Mouse (Mus musculus) v-Abl transformed pro-B cells (cell line): Measurements from ENCODE around the gene RPS10-NUDT3.

Experiments
- in situ Hi-C, 2 experiments: fragments of 400-800 bp; cut with MboI; formaldehyde crosslinking; loops; one replicate each; pipeline ENCODE4 v1.15.1; 2025; ENCODE audit not compliant: unreplicated experiment in 2 of 2

The RPS10-NUDT3 gene

DNA sequence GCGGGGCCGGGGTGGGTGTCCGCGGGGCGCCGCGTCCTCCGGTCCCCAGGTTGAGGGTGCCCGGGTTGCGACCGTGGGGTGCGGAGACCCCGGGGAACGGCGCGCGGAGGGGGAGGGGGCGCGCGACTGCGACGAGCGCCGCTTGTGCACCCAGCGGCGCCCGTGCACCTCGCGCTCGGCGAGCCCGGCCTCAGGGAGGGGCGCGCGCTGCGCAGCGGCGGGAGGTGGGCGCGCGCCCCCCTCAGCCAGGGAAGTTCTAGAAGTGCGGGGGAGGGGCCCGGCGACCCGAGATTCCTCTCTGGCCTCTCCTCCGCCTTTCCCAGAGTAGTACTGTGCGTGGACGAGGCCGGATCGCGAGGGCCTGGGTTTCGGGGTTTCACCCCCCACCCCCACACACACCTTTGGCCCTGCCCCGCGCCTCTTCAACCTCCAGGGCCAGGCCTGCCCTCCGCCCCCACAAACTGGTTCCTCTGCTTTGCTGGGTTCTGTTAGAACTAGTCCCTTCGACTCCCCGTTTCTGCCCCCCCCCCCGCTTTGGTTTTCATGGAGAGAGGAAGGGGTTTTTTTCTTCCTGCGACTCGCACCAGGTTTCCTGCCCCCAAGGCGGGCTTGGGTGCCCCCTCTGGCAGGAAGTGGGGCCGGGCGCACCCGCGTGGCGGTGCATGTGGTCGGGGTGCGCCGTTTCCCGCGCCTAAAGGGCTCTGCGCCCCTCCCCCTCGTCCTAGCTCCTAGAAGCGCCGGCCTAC is 77.7 kb downstream of the RPS10-NUDT3 start:
- in situ Hi-C loops: no loop called here

GRCm38 (mm10) chr17:27556315-27557011 is 78.6 kb downstream of the RPS10-NUDT3 start, which contains the start of gene Hmga1:
Gene Hmga1 (plus strand): TSS chr17:27556497.
- in situ Hi-C loops: no loop called here

DNA sequence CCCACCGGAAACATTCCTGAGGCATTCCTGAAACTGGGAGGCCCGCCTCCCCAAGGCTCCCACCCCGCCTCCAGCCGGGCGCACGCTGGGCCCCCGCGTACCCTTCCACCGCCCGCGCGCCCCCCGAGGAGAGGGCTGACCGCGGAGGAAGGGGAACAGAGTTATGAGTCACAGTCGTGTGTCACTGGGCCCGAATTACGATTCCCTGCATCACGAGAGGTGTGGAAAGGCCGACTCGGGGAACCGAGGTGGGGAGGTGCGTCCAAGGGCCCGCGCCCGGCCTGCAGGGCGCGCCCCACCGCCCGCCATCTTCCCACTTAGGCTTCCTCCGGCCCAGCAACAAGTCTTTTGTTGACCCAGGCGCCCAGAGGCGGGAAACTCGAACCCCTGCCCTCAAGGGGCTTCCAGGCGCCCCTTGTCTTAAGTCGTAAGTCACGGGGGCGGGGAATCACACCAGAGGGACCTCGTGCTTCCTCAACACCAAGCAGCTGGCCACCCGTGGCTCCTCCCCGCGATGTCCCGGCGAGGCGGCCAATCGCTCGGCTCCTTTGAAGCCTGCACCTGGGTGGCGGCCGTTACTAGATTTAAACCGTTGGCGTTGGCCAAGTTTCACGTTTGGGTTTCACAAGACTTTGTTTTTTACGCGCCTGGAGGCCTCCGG is 79.4 kb downstream of the RPS10-NUDT3 start:
- in situ Hi-C loops: no loop called here

GRCm38 (mm10) chr17:27555075-27555511 is 79.9 kb downstream of the RPS10-NUDT3 start:
- in situ Hi-C loops: no loop called here

GRCm38 (mm10) chr17:27554062-27554960 is 80.7 kb downstream of the RPS10-NUDT3 start:
- in situ Hi-C loops: no loop called here

DNA sequence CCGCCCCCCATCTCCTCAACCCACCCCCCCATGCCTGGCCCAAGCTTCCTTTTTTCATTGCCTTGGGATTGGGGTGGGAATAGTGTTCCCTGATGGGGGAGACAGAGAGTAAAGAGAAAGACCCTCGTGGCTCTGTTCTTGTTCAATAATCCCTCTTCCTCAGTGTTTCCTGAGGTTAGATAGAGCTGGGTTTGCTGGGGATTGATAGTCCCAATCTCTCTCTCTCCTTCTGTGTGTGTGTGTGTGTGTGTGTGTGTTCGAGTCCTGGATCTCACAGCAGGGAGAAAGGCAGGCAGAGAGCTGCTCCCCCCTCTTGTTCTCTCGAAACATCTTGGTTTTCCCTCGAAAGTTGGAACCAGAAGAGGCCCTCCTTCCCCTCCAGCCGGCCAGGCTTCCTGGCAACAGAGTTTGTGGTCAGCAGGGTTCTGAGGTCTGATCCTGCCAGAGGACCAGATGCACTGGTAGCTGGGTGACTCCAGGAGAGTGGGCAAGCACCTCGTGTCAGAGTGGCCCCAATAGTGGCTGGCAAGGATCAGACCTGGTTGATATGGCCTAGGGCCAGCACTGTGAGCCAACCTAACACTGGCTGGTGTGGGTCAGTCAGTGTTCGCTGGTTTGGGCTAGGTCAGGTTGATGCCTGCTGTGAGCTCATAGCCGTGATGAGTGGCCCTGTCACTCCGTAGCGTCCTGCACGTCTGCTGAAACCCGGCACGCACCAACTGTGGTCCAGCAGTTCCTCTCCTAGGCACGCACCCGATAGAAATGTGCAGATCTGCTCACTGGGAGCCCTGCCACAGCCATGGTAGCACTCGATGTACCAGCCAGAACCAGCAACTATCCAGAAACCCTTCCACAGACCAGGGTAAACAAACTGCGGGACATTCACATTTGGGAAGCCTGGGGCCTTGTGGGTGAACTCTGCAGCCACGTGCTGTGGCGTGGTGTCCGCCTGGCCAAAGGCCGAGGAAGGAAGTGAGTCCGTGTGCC is 82.5 kb downstream of the RPS10-NUDT3 start:
- in situ Hi-C loops: no loop called here

DNA sequence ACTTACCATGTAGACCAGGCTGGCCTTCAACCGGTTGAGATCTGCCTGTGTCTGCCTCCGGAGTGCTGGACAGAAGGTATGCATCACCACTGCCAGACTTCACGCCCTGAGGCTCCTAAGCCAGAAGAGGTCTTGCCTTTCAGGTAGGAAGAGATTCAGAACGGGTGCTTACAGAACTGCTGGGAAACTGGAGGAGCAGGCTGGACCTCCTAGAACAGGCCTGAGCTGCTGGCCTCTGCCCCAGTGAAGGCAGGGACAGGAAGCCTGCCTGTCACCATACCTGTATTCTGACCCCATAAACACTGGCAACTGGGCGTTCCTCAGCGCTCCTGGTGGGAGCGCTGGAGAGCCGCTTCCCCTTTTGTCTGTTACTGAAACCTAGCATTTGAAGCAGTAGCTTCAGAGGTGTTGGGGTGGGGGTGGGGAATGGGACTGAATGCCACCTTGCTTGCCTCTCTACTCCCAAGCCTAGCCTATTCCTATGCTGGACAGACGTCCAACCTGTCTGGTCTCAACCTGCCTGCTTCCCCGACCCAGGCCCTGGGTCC is 83.6 kb downstream of the RPS10-NUDT3 start:
- in situ Hi-C loops: no loop called here

DNA sequence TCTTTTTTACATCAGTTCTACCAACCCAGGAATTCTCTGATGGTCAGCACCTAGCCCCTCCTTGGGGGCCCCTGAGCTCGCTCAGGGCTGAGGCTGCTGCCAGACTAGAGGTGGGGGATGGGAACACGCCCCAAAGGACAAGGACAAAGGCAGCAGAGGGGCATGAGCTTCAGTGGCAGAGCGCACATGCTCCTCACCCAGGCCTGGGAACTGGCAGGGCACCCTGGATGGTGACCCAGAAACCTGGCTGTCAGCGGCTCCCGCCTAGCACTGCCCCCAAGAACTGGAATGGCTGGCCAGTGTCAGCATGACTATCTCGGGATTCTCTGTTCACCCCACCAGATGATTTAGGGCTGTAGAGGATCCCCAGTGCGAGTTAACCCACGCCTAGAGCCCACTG is 85.8 kb downstream of the RPS10-NUDT3 start:
- in situ Hi-C loops: loop anchor here (25.0 kb wide), 2 partner anchors 213 to 613 kb away; no protein-coding TSS in a partner anchor

- in situ Hi-C loops: loop anchor here (25.0 kb wide), 2 partner anchors 215 to 615 kb away; no protein-coding TSS in a partner anchor
Measured at GRCm38 (mm10) chr17:27547253-27547868, 87.7 kb downstream of the RPS10-NUDT3 start.

DNA sequence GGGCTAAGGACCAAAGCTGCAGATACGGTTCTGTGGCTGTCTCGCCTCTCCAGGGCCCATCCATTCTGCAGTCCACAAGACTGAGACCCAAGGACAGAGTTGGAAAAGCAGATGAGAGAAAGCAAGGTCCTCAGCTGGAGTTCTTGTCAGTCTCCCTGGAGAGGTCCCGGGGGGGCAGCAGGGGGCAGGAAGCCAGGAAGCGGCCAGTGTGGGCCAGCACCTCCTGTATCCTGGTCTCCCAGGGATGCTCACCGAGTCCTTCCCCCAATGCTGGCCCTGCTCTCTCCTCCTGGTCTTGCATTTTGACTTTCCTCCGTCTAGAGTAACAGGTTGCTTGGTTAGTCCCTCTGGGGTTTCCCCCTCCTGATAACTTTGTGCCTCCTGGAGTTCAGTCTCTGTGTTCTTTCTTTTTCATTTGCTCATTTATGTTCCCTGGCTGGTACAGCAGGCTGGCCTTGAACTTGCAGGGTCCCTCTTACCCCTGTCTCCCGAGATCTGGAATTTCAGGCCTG is 88.4 kb downstream of the RPS10-NUDT3 start:
- in situ Hi-C loops: loop anchor here (25.0 kb wide), 2 partner anchors 216 to 616 kb away; no protein-coding TSS in a partner anchor

DNA sequence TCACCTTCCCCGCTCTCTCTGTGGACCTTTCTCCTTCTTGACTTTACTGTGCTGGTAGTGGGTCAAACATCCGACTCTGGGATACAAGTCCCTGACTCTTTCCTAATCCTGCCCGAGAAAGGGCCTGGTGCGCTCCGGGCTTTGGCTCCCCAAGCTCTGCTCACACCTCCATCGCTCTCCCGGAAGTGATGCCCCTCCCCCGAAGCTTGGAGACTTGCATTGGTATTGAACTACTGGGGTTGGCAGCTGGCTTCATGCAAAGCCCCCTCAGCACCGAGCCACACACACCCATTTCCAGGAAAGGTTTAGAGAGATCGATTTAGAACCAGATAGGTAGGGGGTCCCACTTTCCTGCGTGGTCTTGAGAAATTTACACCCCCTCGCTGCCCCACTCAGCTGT is 89.0 kb downstream of the RPS10-NUDT3 start:
- in situ Hi-C loops: loop anchor here (25.0 kb wide), 2 partner anchors 216 to 616 kb away; no protein-coding TSS in a partner anchor

- in situ Hi-C loops: loop anchor here (5.0 to 25.0 kb wide), 3 partner anchors 88 to 618 kb away; no protein-coding TSS in a partner anchor
Measured at GRCm38 (mm10) chr17:27544551-27544950, 90.5 kb downstream of the RPS10-NUDT3 start.

DNA sequence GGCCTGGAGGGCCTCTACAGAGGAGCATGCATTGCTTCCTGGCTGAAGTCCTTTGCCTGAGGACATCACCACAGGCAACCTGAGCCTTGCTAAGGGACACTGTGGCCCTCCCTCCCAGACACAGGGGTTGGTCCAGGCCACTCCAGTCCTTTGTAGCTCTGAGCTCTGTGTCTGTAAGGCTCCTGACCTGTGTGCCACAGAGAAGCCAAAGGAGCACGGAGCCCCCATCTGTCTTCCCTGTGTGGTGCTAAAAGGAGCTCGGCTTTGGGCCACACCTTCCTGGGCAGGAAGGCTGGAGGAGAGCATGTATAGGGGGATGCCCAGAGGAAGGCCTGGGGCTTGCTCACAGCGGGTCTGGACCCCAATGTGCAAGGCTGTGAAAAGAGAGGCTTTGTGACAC is 93.0 kb downstream of the RPS10-NUDT3 start:
- in situ Hi-C loops: loop anchor here (5.0 to 25.0 kb wide), 3 partner anchors 90 to 620 kb away; no protein-coding TSS in a partner anchor

- in situ Hi-C loops: loop anchor here (5.0 to 25.0 kb wide), 3 partner anchors 91 to 621 kb away; no protein-coding TSS in a partner anchor
Measured at GRCm38 (mm10) chr17:27541261-27541660, 93.8 kb downstream of the RPS10-NUDT3 start.

- in situ Hi-C loops: loop anchor here (5.0 to 25.0 kb wide), 5 partner anchors 33 to 628 kb away; partner anchors contain the start of genes AI413582 (in 2 of the 2), RPS10-NUDT3 (in 1 of the 2) and Rps10 (in 1 of the 2)
Measured at GRCm38 (mm10) chr17:27534718-27535117, 100.3 kb downstream of the RPS10-NUDT3 start.

DNA sequence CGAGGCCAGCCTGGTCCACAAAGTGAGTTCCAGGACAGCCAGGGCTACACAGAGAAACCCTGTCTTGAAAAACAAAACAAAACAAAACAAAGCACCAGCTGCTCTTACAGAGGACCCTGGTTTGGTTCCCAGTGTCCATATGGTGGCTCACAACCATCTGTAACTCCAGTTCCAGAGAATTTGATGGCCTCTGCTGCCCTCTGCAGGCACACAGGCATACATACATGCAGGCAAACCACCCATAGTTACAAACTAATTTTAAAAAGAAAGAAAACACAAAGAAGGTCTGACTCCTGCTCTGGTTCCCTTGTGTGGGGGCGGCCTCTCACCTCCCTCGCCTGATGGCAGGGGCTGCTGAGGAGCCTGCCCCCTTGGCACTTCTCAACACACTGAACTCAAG is 101.7 kb downstream of the RPS10-NUDT3 start:
- in situ Hi-C loops: loop anchor here (5.0 to 25.0 kb wide), 5 partner anchors 34 to 629 kb away; partner anchors contain the start of genes AI413582 (in 2 of the 2), RPS10-NUDT3 (in 1 of the 2) and Rps10 (in 1 of the 2)

- in situ Hi-C loops: loop anchor here (5.0 to 25.0 kb wide), 5 partner anchors 35 to 630 kb away; partner anchors contain the start of genes AI413582 (in 2 of the 2), RPS10-NUDT3 (in 1 of the 2) and Rps10 (in 1 of the 2)
Measured at GRCm38 (mm10) chr17:27532095-27532494, 102.9 kb downstream of the RPS10-NUDT3 start.
